Mouse (Mus musculus): ENCODE measurements around the gene Tpm1. TPM values are rescaled to one million over a fixed set of nuclear protein-coding genes. Genes with fewer than 3 reads are reported as not detected.

Tpm1 gene
- polyA plus RNA-seq, 1 experiment from 2014 or later, result 151 TPM

DNA sequence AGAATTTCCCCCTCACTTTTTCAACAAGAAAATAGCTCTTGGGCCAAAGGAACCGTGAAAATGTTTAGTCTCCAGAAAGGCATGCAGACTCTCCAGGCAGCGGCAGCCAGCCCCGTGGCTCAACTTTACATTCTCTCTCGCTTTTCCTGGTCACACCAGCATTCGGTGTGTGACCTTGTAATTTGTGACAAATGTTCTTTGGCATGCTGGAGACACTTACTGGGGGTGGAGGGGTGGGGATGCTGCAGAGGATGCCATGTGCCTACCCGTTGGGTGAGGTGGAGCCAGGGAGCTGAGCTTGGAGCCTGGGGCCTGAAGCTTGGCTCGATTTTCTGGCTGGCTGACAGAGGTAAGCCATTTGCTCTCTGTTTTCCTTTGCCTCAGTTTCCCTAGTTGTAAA lies 22.4 kb upstream of the Tpm1 start:
- no peak overlapping the region for H3K27ac ChIP-seq
- H3K27me3 ChIP-seq (replicated peaks), result no peaks in the 10 kb centered on the region
- no peak overlapping the region for H3K4me3 ChIP-seq
- H3K9ac ChIP-seq, result no peak overlapping the region
- 43% methylated on average over 7 of the region's 7 CpGs for whole genome bisulfite sequencing
- no peaks in the 10 kb centered on the region for H3K9me3 ChIP-seq
- H3K4me1 ChIP-seq, result no peaks in the 10 kb centered on the region
- ATAC-seq (replicated peaks), result no peak
- no peak overlapping the region for H3K4me2 ChIP-seq
- H3K36me3 ChIP-seq (replicated peaks), result no peaks in the 10 kb centered on the region

DNA sequence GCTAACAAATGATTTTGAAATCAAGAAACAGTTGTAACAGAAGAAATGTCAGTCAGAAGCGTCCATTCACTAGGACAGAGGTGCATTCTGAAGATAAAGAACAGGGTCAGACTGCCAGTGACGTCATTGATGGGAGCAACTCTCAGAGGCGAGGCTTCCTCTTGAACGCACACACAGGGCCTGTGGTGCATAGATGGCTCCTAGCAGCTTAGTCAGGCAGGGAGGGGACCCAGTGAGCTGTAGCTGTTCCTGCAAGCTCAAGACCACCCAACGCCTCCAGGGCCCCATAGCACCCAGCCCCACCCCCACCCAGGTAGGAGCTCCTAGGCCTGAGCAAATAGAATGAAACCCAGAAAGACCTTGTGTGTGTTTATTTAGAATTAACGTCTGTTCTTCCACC lies 21.9 kb upstream of the Tpm1 start:
- Histone ChIP-seq H3K9me3 (no peaks in the 10 kb centered on the region), H3K27me3 (replicated peaks) (no peaks in the 10 kb centered on the region), H3K9ac (no peak overlapping the region), H3K4me2 (no peak overlapping the region), H3K27ac (no peak overlapping the region), H3K36me3 (replicated peaks) (no peaks in the 10 kb centered on the region), H3K4me3 (no peak overlapping the region), H3K4me1 (no peaks in the 10 kb centered on the region)
- WGBS, result 33% methylated on average over 6 of the region's 6 CpGs
- no peak for ATAC-seq (replicated peaks)

DNA sequence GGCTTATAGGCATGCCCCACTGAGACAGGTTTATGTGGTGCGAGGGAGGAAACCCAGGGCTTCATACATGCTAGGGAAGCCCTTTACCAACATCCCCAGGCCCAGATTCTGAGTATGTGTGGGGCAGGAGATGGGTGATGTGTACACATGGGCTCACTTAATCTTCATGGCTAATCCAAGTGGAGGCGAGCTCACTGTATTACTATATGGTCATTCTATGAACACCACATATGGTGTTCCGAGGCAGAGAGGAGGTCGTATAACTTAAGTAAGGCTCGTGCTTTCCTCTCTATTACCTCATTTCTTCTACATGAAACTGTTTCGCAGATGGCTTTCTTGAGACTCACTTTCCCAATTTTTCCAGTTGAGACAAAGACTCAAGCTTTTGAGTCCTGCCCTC lies 17.4 kb upstream of the Tpm1 start:
- Histone ChIP-seq H3K4me1 (no peaks in the 10 kb centered on the region), H3K4me2 (no peak overlapping the region), H3K9me3 (no peaks in the 10 kb centered on the region), H3K27me3 (replicated peaks) (no peaks in the 10 kb centered on the region), H3K36me3 (replicated peaks) (no peaks in the 10 kb centered on the region), H3K4me3 (no peak overlapping the region), H3K9ac (no peak overlapping the region), H3K27ac (no peak overlapping the region)
- no peak for ATAC-seq (replicated peaks)
- 94% methylated on average over 6 of the region's 6 CpGs for WGBS

DNA sequence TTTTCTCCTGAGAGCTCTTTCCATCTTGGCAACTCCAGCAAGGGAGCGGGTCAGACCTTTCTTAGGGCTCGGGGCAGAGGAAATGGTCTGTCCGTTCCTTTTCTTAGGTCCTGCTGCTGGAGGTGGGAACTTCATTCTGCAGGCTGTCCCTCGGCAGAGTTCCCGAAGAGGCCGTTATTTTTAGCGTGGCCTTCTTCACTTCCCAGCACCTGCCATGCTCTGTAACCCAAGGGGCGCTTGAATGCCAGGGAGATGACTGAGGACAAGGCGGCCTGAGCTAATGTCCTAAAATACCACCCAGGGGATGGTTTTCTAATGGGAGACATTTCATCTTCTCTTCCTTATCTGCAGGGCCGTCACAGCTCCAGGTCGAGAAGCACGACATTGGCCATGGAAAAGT lies 10.5 kb upstream of the Tpm1 start:
- no peak for ATAC-seq (replicated peaks)
- Histone ChIP-seq H3K36me3 (replicated peaks) (no peaks in the 10 kb centered on the region), H3K9me3 (no peaks in the 10 kb centered on the region), H3K4me1 (no peaks in the 10 kb centered on the region), H3K27ac (no peak overlapping the region), H3K4me2 (no peak overlapping the region), H3K9ac (no peak overlapping the region), H3K27me3 (replicated peaks) (no peaks in the 10 kb centered on the region), H3K4me3 (no peak overlapping the region)
- 85% methylated on average over 12 of the region's 12 CpGs for WGBS

DNA sequence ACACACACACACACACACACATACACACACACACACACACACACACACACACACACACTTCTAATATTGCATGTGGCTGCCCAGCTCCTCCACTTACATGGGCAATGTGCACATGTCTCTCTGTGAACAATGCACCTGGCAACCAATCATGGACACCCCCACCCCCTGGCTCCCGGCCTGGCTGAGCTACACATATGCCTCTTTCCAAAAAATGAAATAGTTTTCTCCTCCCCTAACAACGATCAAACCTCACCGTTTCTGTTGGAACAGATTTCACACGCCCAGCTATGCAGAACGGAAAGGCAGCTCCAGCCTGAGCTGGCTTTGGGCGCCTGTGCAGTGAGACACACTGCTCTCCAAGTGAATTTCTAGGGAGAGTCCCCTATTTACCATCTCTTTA lies 9.2 kb upstream of the Tpm1 start:
- Histone ChIP-seq H3K4me3 (no peak overlapping the region), H3K9ac (no peak overlapping the region), H3K9me3 (no peaks in the 10 kb centered on the region), H3K27me3 (replicated peaks) (no peaks in the 10 kb centered on the region), H3K27ac (no peak overlapping the region), H3K36me3 (replicated peaks) (no peaks in the 10 kb centered on the region), H3K4me2 (no peak overlapping the region), H3K4me1 (no peaks in the 10 kb centered on the region)
- no peak for ATAC-seq (replicated peaks)
- WGBS, result 65% methylated on average over 6 of the region's 6 CpGs

DNA sequence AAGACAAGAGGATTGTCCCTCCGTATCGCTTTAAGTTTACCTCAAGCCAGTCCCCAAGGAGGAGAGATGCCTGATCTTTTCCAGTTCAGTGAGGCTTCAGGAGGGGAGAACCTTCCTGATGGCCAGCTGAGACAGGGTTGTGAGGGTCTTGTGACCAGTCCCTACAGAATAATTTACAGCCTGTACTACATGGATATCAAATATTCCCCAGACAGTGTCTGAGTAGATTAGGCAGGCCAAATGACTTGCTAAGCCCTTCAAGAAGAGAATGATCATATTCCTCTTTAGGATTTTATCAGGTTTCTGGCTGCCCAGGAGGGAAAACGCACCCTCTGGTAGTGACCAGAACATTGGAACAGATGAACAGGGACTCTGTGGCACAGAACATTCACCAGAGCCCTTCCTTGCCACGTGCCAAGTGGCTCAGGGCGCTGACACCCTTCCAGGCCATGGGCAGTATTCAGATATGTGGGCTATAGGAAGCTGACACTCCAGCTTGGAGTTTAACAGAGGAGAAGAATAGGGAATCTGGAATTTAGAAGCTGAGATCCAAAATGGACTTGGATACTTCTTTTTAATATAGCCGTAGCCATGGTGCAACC lies 1.6 kb upstream of the Tpm1 start:
- H3K9ac ChIP-seq, result no peak overlapping the region
- peaks cover 47% of the 10 kb centered on the region for H3K27me3 ChIP-seq (replicated peaks)
- no peak overlapping the region for H3K4me3 ChIP-seq
- H3K9me3 ChIP-seq, result no peaks in the 10 kb centered on the region
- peaks cover 32% of the 10 kb centered on the region for H3K4me1 ChIP-seq
- 81% methylated on average over 6 of the region's 6 CpGs for WGBS
- no peaks in the 10 kb centered on the region for H3K36me3 ChIP-seq (replicated peaks)
- H3K27ac ChIP-seq, result no peak overlapping the region
- ATAC-seq (replicated peaks), result no peak
- no peak overlapping the region for H3K4me2 ChIP-seq

DNA sequence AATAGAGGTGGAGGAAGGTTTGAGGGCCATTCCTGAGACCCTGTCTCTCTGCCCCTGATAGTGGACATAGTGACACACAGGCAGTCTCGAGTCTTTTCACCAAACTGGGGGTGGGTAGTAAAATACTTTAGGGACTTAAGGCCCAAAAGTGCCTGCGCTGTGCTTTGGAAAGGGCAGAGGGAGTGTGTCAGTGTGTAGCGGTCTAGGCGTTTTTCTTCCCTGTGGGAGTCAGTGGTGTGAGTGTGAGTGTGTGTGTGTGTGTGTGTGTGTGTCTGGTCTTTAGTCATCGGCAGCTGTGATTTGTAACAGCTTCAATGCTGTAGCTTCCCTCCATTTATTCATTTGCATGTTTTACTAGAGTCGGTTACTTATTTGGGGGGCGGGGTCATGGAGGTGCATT lies 630 bp upstream of the Tpm1 start:
- Histone ChIP-seq H3K27ac (no peak overlapping the region), H3K4me2 (peak overlapping the region; percentile 88), H3K4me3 (peak overlapping the region; percentile 44), H3K27me3 (replicated peaks) (peaks cover 50% of the 10 kb centered on the region), H3K4me1 (peaks cover 33% of the 10 kb centered on the region), H3K9ac (no peak overlapping the region; the same call in 1 of the 2 replicates), H3K9me3 (no peaks in the 10 kb centered on the region), H3K36me3 (replicated peaks) (no peaks in the 10 kb centered on the region)
- ATAC-seq (replicated peaks), result no peak
- 19% methylated on average over 7 of the region's 7 CpGs for WGBS

DNA sequence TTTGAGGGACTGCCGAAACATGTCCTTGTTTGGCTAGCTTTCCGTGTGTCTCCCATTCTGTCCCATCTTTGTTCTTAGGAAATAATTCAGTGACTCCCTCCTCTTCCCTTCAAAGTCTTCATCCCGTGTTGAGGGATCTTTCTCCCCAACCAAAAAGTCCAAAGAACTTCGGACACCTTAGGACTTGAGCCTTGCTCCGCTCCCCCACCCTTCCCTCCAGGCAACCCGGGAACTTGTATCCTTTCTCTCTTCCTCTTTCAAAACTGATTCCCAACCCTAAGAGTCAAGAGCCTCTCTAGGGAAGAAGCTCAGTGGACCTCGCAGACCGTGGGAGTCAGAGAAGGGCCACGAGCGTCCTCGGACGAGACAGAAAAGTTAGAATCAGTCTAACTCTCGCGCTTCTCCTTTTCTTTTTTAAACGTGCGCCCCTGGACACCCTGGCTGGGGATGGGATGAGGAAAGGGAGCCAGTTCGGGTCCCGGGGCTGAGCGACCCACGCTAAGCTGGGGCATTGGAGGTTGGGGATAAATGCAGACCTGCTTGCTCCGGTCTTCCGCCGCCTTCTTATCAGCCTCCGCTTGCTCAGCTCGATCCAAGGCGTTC lies 622 bp downstream of the Tpm1 start:
- WGBS, result under 1% methylated on average over 26 of the region's 26 CpGs
- Histone ChIP-seq H3K9ac (peak overlapping the region; percentile 42), H3K4me2 (peak overlapping the region; percentile 88), H3K9me3 (no peaks in the 10 kb centered on the region), H3K27ac (no peak overlapping the region), H3K4me3 (peak overlapping the region; percentile 44), H3K4me1 (peaks cover 36% of the 10 kb centered on the region), H3K27me3 (replicated peaks) (peaks cover 50% of the 10 kb centered on the region), H3K36me3 (replicated peaks) (no peaks in the 10 kb centered on the region)
- no peak for ATAC-seq (replicated peaks)

DNA sequence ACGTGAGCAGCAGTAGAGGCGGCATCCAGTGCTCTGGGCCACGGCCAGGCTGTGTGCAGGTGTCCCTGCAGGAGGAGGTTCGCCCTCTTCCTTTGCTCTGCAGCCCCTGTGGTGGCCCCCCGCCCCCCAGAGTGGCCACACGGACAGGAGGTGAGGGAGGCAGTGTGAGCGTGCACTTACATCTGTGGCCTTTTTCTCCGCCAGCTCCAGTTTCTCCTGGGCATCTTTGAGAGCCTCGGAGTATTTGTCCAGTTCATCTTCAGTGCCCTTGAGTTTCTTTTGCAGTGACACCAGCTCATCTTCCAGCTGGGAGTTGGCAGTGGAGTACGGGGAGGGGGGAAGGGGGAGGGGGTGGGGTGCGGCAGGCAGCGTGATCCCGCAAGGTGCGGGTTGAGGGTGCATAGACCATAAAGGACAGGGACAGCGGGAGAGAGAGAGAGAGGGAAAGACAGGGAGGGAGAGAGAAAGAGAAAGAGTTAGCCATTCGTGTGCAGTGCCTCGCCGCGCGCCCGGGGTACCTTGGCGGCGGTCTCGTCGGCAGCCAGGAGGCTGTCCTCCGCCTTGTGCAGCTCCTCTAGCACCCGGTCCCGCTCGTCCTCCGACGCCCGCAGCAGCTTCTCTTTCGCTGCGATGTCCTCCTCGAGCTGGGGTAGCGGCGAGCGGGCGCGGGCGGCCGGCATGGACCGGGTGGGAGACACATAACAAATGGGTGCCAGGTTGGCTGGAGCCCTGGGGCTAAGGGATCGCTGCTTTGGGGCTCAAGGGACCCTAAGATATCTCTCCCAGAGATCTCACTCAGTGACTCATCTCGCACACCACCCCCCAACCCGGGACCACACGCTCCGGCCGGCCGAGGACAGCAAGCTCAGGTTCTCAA lies 1.4 kb downstream of the Tpm1 start:
- WGBS, result under 1% methylated on average over 46 of the region's 50 CpGs
- Histone ChIP-seq H3K4me1 (peaks cover 39% of the 10 kb centered on the region), H3K9ac (peak overlapping the region; percentile 42), H3K36me3 (replicated peaks) (no peaks in the 10 kb centered on the region), H3K4me2 (peak overlapping the region; percentile 88), H3K9me3 (no peaks in the 10 kb centered on the region), H3K4me3 (peak overlapping the region; percentile 44), H3K27ac (no peak overlapping the region), H3K27me3 (replicated peaks) (peaks cover 50% of the 10 kb centered on the region)
- ATAC-seq (replicated peaks), result no peak

DNA sequence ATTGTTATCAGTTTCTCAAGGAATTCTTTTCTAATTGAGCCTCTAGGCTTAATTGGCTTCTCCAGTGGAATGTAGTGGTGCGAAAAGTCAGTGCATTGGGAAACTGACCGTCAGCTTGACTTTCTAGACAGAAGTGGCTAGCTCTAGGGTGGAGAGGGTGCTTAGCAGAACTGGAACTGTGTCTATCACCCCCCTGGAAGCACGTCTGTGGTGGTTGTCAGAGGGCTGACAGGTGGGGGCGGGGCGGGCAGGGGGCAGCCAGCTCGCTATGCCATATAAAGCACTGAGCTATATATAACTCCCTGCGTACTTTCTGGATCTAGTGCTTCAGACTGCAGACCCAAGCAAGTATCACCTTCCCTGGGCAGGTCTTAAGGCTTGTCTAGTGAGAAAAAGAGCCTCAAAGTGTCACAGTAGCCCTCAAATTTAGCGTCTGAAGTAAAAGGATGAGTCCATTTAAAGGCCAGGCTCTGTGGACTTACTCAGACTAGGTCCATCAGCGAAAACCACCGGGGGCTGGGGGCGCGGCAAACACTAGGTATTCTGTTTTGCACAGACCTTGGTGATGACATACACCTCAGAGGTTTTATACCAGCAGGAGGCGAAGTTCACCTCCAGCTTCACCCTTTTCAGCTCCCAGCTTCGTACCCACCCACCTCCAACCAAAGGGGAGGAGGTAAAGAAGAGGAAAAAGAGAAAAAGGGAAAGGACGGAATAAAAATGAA lies 2.2 kb downstream of the Tpm1 start:
- no peak for ATAC-seq (replicated peaks)
- Histone ChIP-seq H3K4me3 (peak overlapping the region; percentile 44), H3K9me3 (no peaks in the 10 kb centered on the region), H3K36me3 (replicated peaks) (no peaks in the 10 kb centered on the region), H3K27ac (no peak overlapping the region), H3K4me2 (peak overlapping the region; percentile 88), H3K27me3 (replicated peaks) (peaks cover 50% of the 10 kb centered on the region), H3K9ac (no peak overlapping the region), H3K4me1 (peaks cover 47% of the 10 kb centered on the region)
- 6% methylated on average over 15 of the region's 15 CpGs for WGBS

DNA sequence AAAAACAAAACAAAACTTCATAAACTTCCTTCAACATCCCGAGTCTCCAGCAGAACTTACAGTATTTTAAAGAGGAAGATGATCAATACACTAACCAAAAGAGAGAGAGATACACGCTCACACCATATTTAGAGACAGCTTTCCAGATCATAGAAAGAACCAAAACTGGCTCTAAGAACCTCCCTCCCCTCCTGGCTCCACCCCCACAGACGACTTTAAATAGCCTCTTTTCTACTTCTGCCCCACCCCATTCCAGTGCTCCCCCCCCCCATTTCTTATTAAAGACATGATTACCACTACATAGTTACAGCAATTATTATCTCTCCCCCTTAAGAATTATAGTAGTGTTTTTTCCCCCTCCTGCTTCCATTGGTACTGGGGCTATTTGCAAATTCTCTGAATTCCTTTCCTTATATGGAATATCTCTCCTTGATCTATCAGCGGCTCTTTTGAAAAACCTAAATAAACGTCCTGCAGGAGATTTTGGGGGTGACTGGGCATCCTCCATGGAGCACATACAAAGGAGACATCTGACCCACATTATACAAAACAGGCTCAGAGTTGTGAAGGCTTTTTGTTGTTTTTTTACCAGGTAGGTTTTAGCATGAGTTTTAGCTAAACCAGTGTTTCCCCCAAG lies 3.1 kb downstream of the Tpm1 start:
- H3K9me3 ChIP-seq, result no peaks in the 10 kb centered on the region
- H3K36me3 ChIP-seq (replicated peaks), result no peaks in the 10 kb centered on the region
- H3K27ac ChIP-seq, result no peak overlapping the region
- H3K4me2 ChIP-seq, result no peak overlapping the region
- peaks cover 49% of the 10 kb centered on the region for H3K27me3 ChIP-seq (replicated peaks)
- no peak overlapping the region for H3K4me3 ChIP-seq
- WGBS, result 13% methylated on average over 5 of the region's 5 CpGs
- no peak for ATAC-seq (replicated peaks)
- H3K4me1 ChIP-seq, result peaks cover 57% of the 10 kb centered on the region
- H3K9ac ChIP-seq, result no peak overlapping the region

DNA sequence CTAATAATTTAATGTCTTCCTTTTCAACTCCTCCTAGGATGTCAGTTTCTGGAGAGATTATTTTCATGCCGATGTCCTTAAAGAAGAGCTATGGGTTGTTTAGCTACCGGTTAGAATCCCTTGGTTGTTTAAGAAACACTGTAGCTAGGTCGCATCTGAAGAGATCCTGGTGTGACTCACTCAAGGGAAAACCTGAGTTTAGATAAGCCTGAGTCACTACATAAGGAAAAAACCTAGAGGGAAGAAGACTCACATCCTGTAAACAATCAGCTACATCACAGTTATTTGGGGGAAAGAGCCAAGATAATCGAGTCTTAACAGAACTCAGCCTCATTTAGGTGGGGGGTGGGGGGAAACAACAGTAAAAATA lies 3.9 kb downstream of the Tpm1 start:
- Histone ChIP-seq H3K36me3 (replicated peaks) (no peaks in the 10 kb centered on the region), H3K4me2 (no peak overlapping the region), H3K9me3 (no peaks in the 10 kb centered on the region), H3K27ac (no peak overlapping the region), H3K4me1 (peaks cover 65% of the 10 kb centered on the region), H3K4me3 (no peak overlapping the region), H3K9ac (no peak overlapping the region), H3K27me3 (replicated peaks) (peaks cover 43% of the 10 kb centered on the region)
- WGBS, result 38% methylated on average over 4 of the region's 4 CpGs
- no peak for ATAC-seq (replicated peaks)
